24 mouse cellular contexts compared by ENCODE assay signal in the genomic region with DNA sequence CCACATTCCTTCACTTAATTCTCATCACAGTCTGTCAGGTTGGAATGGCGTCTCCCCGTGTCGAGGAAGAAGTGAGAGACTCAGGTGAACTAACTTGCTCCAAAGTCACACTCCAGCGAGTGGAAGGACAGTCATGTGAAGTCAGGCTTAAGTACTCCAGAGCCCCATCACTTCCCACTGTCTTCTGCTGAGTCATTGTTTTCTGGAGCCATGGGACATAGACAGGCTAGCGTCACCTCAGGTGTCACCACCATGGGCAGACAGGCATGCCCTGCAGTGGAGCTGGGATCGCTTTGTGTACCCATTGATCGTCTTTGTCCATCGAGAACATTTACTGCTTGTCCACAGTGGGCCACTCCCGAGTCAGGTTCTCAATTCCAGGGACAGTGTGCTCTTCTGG. TPM values are rescaled to one million over a fixed set of nuclear protein-coding genes. Genes with fewer than 3 reads are reported as not detected.
DNase-seq lines count a peak whose midpoint lies in the region; ATAC-seq and TF ChIP-seq lines count a peak whose summit lies in the region.
"Had no signal": no experiment of that assay in that cellular context is flagged by ENCODE, and none has a peak within 500 bp of the region (broad histone marks: within the 10 kb centered on the region; RNA-seq: fewer than 3 reads in every experiment).

No protein-coding gene starts in this region.

- H3K9ac ChIP-seq in liver, embryonic 13.5 days: no peak overlapping the region
- H3K9ac ChIP-seq in liver, postnatal 0 days (replicated peaks): no peak overlapping the region
- H3K9ac ChIP-seq in liver, embryonic 14.5 days (replicated peaks): no peak overlapping the region
- H3K9ac ChIP-seq in liver, embryonic 15.5 days: no peak overlapping the region
- no peak overlapping the region for H3K9ac ChIP-seq in liver, embryonic 12.5 days
- H3K9ac ChIP-seq in liver, embryonic 16.5 days (ENCODE audit: low read depth, low read length): no peak overlapping the region
- no peak overlapping the region for H3K9ac ChIP-seq in liver, embryonic 11.5 days (ENCODE audit: low read depth, low read length)

- H3K4me1 ChIP-seq in liver, embryonic 13.5 days (replicated peaks): peaks cover 10% of the 10 kb centered on the region
- H3K4me1 ChIP-seq in liver, postnatal 0 days (ENCODE audit: insufficient read depth): peaks cover 3% of the 10 kb centered on the region
- no peaks in the 10 kb centered on the region for H3K4me1 ChIP-seq in liver, embryonic 14.5 days (replicated peaks; ENCODE audit: control insufficient read depth in 2 of 2, insufficient read depth in 2 of 2, low read length in 1 of 2)
- peaks cover 5% of the 10 kb centered on the region for H3K4me1 ChIP-seq in liver, embryonic 15.5 days (replicated peaks)
- H3K4me1 ChIP-seq in liver, embryonic 12.5 days: peaks cover 6% of the 10 kb centered on the region; the same call in 1 of the 2 replicates
- peaks cover under 1% of the 10 kb centered on the region for H3K4me1 ChIP-seq in liver, embryonic 16.5 days (ENCODE audit: control insufficient read depth, low read depth, low read length)
- peaks cover 4% of the 10 kb centered on the region for H3K4me1 ChIP-seq in liver, embryonic 11.5 days (replicated peaks; ENCODE audit: control insufficient read depth, insufficient read depth, low read length)

- no peaks in the 10 kb centered on the region for H3K36me3 ChIP-seq in liver, embryonic 13.5 days
- no peaks in the 10 kb centered on the region for H3K36me3 ChIP-seq in liver, postnatal 0 days (replicated peaks; ENCODE audit: insufficient read depth, low read length)
- no peaks in the 10 kb centered on the region for H3K36me3 ChIP-seq in liver, embryonic 14.5 days (replicated peaks; ENCODE audit: control insufficient read depth, insufficient read depth, low read depth)
- H3K36me3 ChIP-seq in liver, embryonic 15.5 days (replicated peaks): no peaks in the 10 kb centered on the region
- H3K36me3 ChIP-seq in liver, embryonic 12.5 days: no peaks in the 10 kb centered on the region
- no peaks in the 10 kb centered on the region for H3K36me3 ChIP-seq in liver, embryonic 16.5 days (ENCODE audit: control insufficient read depth, insufficient read depth)
- no peaks in the 10 kb centered on the region for H3K36me3 ChIP-seq in liver, embryonic 11.5 days (ENCODE audit: control insufficient read depth, insufficient read depth, low read length)
- H3K36me3 ChIP-seq: G1E had no signal

- TF ChIP-seq EP300 in liver, postnatal 0 days (IDR thresholded peaks at IDR 0.05; ENCODE audit: low read depth): no peak
- TF ChIP-seq EP300 in liver, embryonic 14.5 days (IDR thresholded peaks at IDR 0.05; ENCODE audit: low read depth): no peak

- 71% methylated on average over 9 of the region's 9 CpGs for WGBS in liver, embryonic 13.5 days (ENCODE audit: insufficient replicate concordance)
- 73% methylated on average over 9 of the region's 9 CpGs for WGBS in liver, postnatal 0 days (ENCODE audit: insufficient replicate concordance)
- WGBS in liver, embryonic 14.5 days (ENCODE audit: insufficient replicate concordance): 70% methylated on average over 9 of the region's 9 CpGs
- WGBS in liver, embryonic 15.5 days (ENCODE audit: insufficient replicate concordance): 72% methylated on average over 9 of the region's 9 CpGs
- 69% methylated on average over 9 of the region's 9 CpGs for WGBS in liver, embryonic 12.5 days (ENCODE audit: insufficient replicate concordance)
- WGBS in liver, embryonic 16.5 days (ENCODE audit: insufficient replicate concordance): 72% methylated on average over 9 of the region's 9 CpGs
- WGBS in liver, embryonic 11.5 days: 80% methylated on average over 9 of the region's 9 CpGs

- ATAC-seq in liver, embryonic 13.5 days (ENCODE audit: low read depth): 0 out of 2 replicates have a peak, but pooled peaks have one; percentile 49
- ATAC-seq in liver, postnatal 0 days: no peak
- ATAC-seq in liver, embryonic 14.5 days (ENCODE audit: insufficient read depth): peak; percentile 52; the same call in 1 of the 2 replicates
- peak; percentile 54; the same call in 1 of the 2 replicates for ATAC-seq in liver, embryonic 15.5 days (ENCODE audit: insufficient read depth)
- ATAC-seq in liver, embryonic 12.5 days: no peak
- ATAC-seq in liver, embryonic 16.5 days (ENCODE audit: low read depth): 0 out of 2 replicates have a peak, but pooled peaks have one; percentile 51
- no peak for ATAC-seq in liver, embryonic 11.5 days (replicated peaks; ENCODE audit: low FRiP score)
- ATAC-seq: activated CD4-positive, CD25-positive, alpha-beta regulatory T cell, adult 4 months; CD4-positive, CD25-positive, alpha-beta regulatory T cell, adult 4 months; Patski had no signal

- H3K4me3 ChIP-seq in liver, embryonic 13.5 days (replicated peaks): no peak overlapping the region
- H3K4me3 ChIP-seq in liver, postnatal 0 days (ENCODE audit: low read depth, low read length): no peak overlapping the region
- H3K4me3 ChIP-seq in liver, embryonic 14.5 days (ENCODE audit: insufficient read depth in 1 of 2, low read depth in 2 of 2, low read length in 2 of 2): no peak overlapping the region
- no peak overlapping the region for H3K4me3 ChIP-seq in liver, embryonic 15.5 days (replicated peaks)
- no peak overlapping the region for H3K4me3 ChIP-seq in liver, embryonic 12.5 days
- no peak overlapping the region for H3K4me3 ChIP-seq in liver, embryonic 16.5 days (ENCODE audit: low read depth, low read length)
- H3K4me3 ChIP-seq in liver, embryonic 11.5 days (ENCODE audit: low read depth, low read length): no peak overlapping the region

- no peak overlapping the region for H3K27ac ChIP-seq in liver, embryonic 13.5 days
- H3K27ac ChIP-seq in liver, postnatal 0 days (ENCODE audit: low read depth): no peak overlapping the region
- H3K27ac ChIP-seq in liver, embryonic 14.5 days: no peak overlapping the region
- no peak overlapping the region for H3K27ac ChIP-seq in liver, embryonic 15.5 days (replicated peaks)
- no peak overlapping the region for H3K27ac ChIP-seq in liver, embryonic 12.5 days
- H3K27ac ChIP-seq in liver, embryonic 16.5 days (ENCODE audit: low read length): no peak overlapping the region
- no peak overlapping the region for H3K27ac ChIP-seq in liver, embryonic 11.5 days (ENCODE audit: low read depth, low read length)

- no peaks in the 10 kb centered on the region for H3K27me3 ChIP-seq in liver, embryonic 13.5 days
- no peaks in the 10 kb centered on the region for H3K27me3 ChIP-seq in liver, postnatal 0 days (ENCODE audit: insufficient read depth, low read length)
- H3K27me3 ChIP-seq in liver, embryonic 14.5 days (ENCODE audit: control insufficient read depth, insufficient read depth, low read length): no peaks in the 10 kb centered on the region
- no peaks in the 10 kb centered on the region for H3K27me3 ChIP-seq in liver, embryonic 15.5 days
- no peaks in the 10 kb centered on the region for H3K27me3 ChIP-seq in liver, embryonic 12.5 days (replicated peaks)
- H3K27me3 ChIP-seq in liver, embryonic 16.5 days (ENCODE audit: control insufficient read depth, insufficient read depth, low read depth, low read length): no peaks in the 10 kb centered on the region
- no peaks in the 10 kb centered on the region for H3K27me3 ChIP-seq in liver, embryonic 11.5 days (replicated peaks; ENCODE audit: control insufficient read depth, insufficient read depth, low read length)
- H3K27me3 ChIP-seq: CH12.LX, Patski had no signal

- no peaks in the 10 kb centered on the region for H3K9me3 ChIP-seq in liver, embryonic 13.5 days (replicated peaks)
- H3K9me3 ChIP-seq in liver, postnatal 0 days (ENCODE audit: low read length): no peaks in the 10 kb centered on the region
- no peaks in the 10 kb centered on the region for H3K9me3 ChIP-seq in liver, embryonic 14.5 days (ENCODE audit: control insufficient read depth, low read length)
- no peaks in the 10 kb centered on the region for H3K9me3 ChIP-seq in liver, embryonic 15.5 days (replicated peaks)
- no peaks in the 10 kb centered on the region for H3K9me3 ChIP-seq in liver, embryonic 12.5 days (replicated peaks)
- H3K9me3 ChIP-seq in liver, embryonic 16.5 days (replicated peaks; ENCODE audit: control insufficient read depth, low read length): no peaks in the 10 kb centered on the region
- H3K9me3 ChIP-seq in liver, embryonic 11.5 days (ENCODE audit: control insufficient read depth, low read length): no peaks in the 10 kb centered on the region
- H3K9me3 ChIP-seq: G1E had no signal

- no peak overlapping the region for H3K4me2 ChIP-seq in liver, embryonic 13.5 days
- no peak overlapping the region for H3K4me2 ChIP-seq in liver, postnatal 0 days (ENCODE audit: low read depth, low read length)
- no peak overlapping the region for H3K4me2 ChIP-seq in liver, embryonic 14.5 days (ENCODE audit: low read depth)
- no peak overlapping the region for H3K4me2 ChIP-seq in liver, embryonic 15.5 days
- no peak overlapping the region for H3K4me2 ChIP-seq in liver, embryonic 12.5 days
- no peak overlapping the region for H3K4me2 ChIP-seq in liver, embryonic 16.5 days (ENCODE audit: low read depth, low read length)
- H3K4me2 ChIP-seq in liver, embryonic 11.5 days: no peak overlapping the region

- no peak for DNase-seq in liver, embryonic 13.5 days
- DNase-seq in liver, postnatal 0 days: no peak
- no peak for DNase-seq in liver, embryonic 14.5 days (ENCODE audit: low read depth in 3 of 3, low spot score in 3 of 3)
- DNase-seq in liver: no peak
- no peak for DNase-seq in liver, embryonic 11.5 days (ENCODE audit: low spot score)
- DNase-seq: adrenal gland, adult 2 months; adrenal gland, adult 8-10 months; adrenal gland, postnatal 10 days; adrenal gland, postnatal 14 days; adrenal gland, postnatal 25 days; adrenal gland, postnatal 36 days; B cell, adult 2 months; cerebellum, adult 11 months; cerebellum, adult 11-12 months had no signal

- TF ChIP-seq CTCF in liver, postnatal 0 days (IDR thresholded peaks at IDR 0.05; ENCODE audit: low read depth): no peak
- TF ChIP-seq CTCF in liver, embryonic 14.5 days (IDR thresholded peaks at IDR 0.05; ENCODE audit: low read depth): no peak

RNA-seq across cellular contexts. Expression of a gene that starts 8.0 kb away (rescaled TPM):
- 2.7 and 2.8 TPM in 2 replicates for polyA plus RNA-seq in liver, embryonic 13.5 days (2015; fragmentation: Nextera tagmentation; extraction: Ambion mirVana)
- 2.6 TPM in 2 replicates for polyA plus RNA-seq in liver, postnatal 0 days (2015; fragmentation: Nextera tagmentation; extraction: Ambion mirVana)
- polyA plus RNA-seq in liver, embryonic 14.5 days (2012; rRNA removed): 1.2 and 1.3 TPM in 2 replicates
- 1.7 and 2.0 TPM in 2 replicates for polyA plus RNA-seq in liver, embryonic 14.5 days (2014; fragmentation: Nextera tagmentation; extraction: Ambion mirVana)
- 2.5 and 2.8 TPM in 2 replicates for polyA plus RNA-seq in liver, embryonic 15.5 days (2015; fragmentation: Nextera tagmentation; extraction: Ambion mirVana)
- polyA plus RNA-seq in liver, embryonic 12.5 days (2016; fragmentation: Nextera tagmentation; extraction: Ambion mirVana): 3.3 and 3.4 TPM in 2 replicates
- polyA plus RNA-seq in liver, embryonic 16.5 days (2015; fragmentation: Nextera tagmentation; extraction: Ambion mirVana): 1.8 and 2.0 TPM in 2 replicates
- 7.8 and 8.5 TPM in 2 replicates for polyA plus RNA-seq in liver, embryonic 11.5 days (2014; fragmentation: Nextera tagmentation; extraction: Ambion mirVana)
- polyA plus RNA-seq: G1E had no signal

RNA-seq across cellular contexts. Expression of a gene that starts 9.3 kb away (rescaled TPM):
- polyA plus RNA-seq in liver, embryonic 13.5 days (2015; fragmentation: Nextera tagmentation; extraction: Ambion mirVana): not detected in 2 replicates
- polyA plus RNA-seq in liver, postnatal 0 days (2015; fragmentation: Nextera tagmentation; extraction: Ambion mirVana): not detected in 2 replicates
- not detected in 2 replicates for polyA plus RNA-seq in liver, embryonic 14.5 days (2012; rRNA removed)
- polyA plus RNA-seq in liver, embryonic 14.5 days (2014; fragmentation: Nextera tagmentation; extraction: Ambion mirVana): not detected in 2 replicates
- not detected in 2 replicates for polyA plus RNA-seq in liver, embryonic 15.5 days (2015; fragmentation: Nextera tagmentation; extraction: Ambion mirVana)
- not detected in 2 replicates for polyA plus RNA-seq in liver, embryonic 12.5 days (2016; fragmentation: Nextera tagmentation; extraction: Ambion mirVana)
- polyA plus RNA-seq in liver, embryonic 16.5 days (2015; fragmentation: Nextera tagmentation; extraction: Ambion mirVana): not detected in 2 replicates
- not detected in 2 replicates for polyA plus RNA-seq in liver, embryonic 11.5 days (2014; fragmentation: Nextera tagmentation; extraction: Ambion mirVana)
- polyA plus RNA-seq: activated CD4-positive, CD25-positive, alpha-beta regulatory T cell, adult 4 months; adrenal gland, adult 2 months; brain, embryonic 14.5 days; C2C12; CD4-positive, CD25-positive, alpha-beta regulatory T cell, adult 4 months; G1E; Patski had no signal

Comparison
In these comparisons a context has a peak if more than half of its experiments do, and no peak if none do; other contexts are left out.
1. ATAC-seq: peak in liver, embryonic 13.5 days (single experiment), liver, embryonic 14.5 days (single experiment), liver, embryonic 15.5 days (single experiment) and liver, embryonic 16.5 days (single experiment); none in liver, postnatal 0 days (single experiment), liver, embryonic 12.5 days (single experiment) and liver, embryonic 11.5 days (single experiment).